Mouse (Mus musculus): ENCODE data around the gene Exosc8. TPM values are rescaled to one million over a fixed set of nuclear protein-coding genes. Genes with fewer than 3 reads are reported as not detected.
"Not testable (repeated sequence)": the region's sequence is repeated elsewhere in the genome, so short reads cannot be mapped to it uniquely, and the experiment has no call there.

The Exosc8 gene
- polyA plus RNA-seq, 1 experiment from 2014 or later = 100 TPM

DNA sequence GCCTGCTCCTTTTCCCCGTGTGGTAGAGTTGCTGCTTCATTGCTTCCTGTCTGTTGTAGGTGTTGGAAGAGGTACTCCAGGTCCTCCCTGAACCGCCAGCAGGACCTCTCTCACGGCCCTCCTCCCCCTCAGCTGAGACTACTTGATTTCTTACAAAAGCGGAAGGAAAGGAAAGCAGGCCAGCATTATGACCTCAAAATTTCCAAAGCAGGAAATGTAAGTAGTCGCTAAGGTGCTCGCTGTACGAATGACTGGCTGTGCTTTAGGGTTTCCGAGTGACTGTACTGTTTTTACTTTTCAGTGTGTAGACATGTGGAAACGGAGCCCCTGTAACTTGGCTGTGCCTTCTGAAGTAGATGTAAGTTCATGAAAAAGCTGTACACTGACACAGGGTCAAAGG lies 26.2 kb downstream of the Exosc8 start:
- Histone ChIP-seq H3K27ac (replicated peaks) (no peak overlapping the region), H3K36me3 (peaks cover 79% of the 10 kb centered on the region), H3K4me2 (replicated peaks) (no peak overlapping the region), H3K9me3 (replicated peaks) (no peaks in the 10 kb centered on the region), H3K9ac (no peak overlapping the region), H3K4me1 (no peaks in the 10 kb centered on the region), H3K27me3 (no peaks in the 10 kb centered on the region), H3K4me3 (replicated peaks) (no peak overlapping the region)
- ATAC-seq (ENCODE audit: insufficient number of reproducible peaks, low FRiP score, low TSS enrichment, low read depth) = no peak
- WGBS = 87% methylated on average over 9 of the region's 9 CpGs

DNA sequence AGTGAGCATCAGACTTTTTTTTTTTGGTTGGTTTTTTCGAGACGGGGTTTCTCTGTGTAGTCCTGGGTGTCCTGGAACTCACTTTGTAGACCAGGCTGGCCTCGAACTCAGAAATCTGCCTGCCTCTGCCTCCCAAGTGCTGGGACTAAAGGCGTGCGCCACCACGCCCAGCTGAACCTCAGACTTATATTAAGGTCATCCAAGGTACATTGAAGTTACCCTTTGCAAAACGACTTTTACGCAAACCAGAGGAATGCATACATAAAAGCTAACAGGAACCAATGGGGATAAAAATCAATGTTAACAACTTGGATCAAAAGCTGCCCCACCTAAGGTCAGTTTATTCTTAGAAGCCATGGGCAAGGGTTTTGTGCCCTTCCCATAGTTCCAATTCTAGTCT lies 31.1 kb downstream of the Exosc8 start:
- H3K4me3 ChIP-seq (replicated peaks); H3K4me2 ChIP-seq (replicated peaks); H3K27ac ChIP-seq (replicated peaks); H3K27me3 ChIP-seq; H3K4me1 ChIP-seq; ATAC-seq (ENCODE audit: insufficient number of reproducible peaks, low FRiP score, low TSS enrichment, low read depth); H3K9ac ChIP-seq; H3K9me3 ChIP-seq (replicated peaks): not testable (repeated sequence)
- H3K36me3 ChIP-seq = peaks cover 78% of the 10 kb centered on the region
- WGBS = 95% methylated on average over 8 of the region's 8 CpGs

DNA sequence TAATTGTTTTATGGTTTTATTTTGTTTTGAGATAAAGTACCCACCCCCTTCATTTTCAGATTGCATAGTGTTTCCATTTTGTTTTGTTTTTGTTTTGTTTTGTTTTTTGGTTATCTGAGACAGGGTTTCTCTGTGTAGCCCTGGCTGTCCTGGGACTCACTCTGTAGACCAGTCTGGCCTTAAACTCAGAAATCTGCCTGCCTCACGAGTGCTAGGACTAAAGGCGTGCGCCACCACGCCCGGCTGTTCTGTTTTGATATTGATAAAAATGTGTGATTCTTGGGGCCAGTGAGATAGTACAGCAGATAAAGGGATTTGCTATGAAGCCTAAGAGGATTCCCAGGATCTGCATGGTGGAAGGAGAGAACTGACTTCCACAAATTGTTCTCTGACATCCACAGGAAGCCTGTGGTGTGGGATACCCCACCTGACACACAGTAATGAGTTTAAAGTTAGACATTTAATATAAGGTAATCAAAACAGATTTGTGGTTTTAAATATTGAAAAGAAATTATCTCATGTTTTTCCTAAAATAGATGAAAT lies 35.4 kb downstream of the Exosc8 start:
- no peaks in the 10 kb centered on the region for H3K27me3 ChIP-seq
- peaks cover 68% of the 10 kb centered on the region for H3K36me3 ChIP-seq
- no peak for ATAC-seq (ENCODE audit: insufficient number of reproducible peaks, low FRiP score, low TSS enrichment, low read depth)
- 71% methylated on average over 5 of the region's 5 CpGs for WGBS
- H3K9ac ChIP-seq = no peak overlapping the region
- no peak overlapping the region for H3K27ac ChIP-seq (replicated peaks)
- no peaks in the 10 kb centered on the region for H3K4me1 ChIP-seq
- no peaks in the 10 kb centered on the region for H3K9me3 ChIP-seq (replicated peaks)
- no peak overlapping the region for H3K4me2 ChIP-seq (replicated peaks)
- H3K4me3 ChIP-seq (replicated peaks) = no peak overlapping the region

DNA sequence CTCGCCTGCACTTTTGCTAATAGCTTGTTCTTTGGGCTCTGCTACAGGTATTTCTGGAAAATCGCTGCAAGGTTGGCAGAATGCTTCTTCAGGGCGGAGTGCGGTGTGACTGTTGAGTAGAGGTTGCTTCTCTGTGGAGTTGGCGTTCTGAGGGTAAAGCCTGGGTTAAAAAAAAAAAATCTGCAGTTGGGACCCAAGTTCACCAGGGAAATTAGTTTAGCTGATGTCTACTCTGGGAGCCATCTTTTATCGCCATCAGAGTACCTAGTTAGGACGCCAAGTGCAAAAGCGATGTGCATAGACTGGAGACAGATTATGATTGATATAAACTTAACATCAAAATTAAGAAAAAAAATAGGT lies 42.2 kb downstream of the Exosc8 start:
- peaks cover 6% of the 10 kb centered on the region; the same call in 1 of the 2 replicates for H3K4me1 ChIP-seq
- H3K9ac ChIP-seq = peak overlapping the region; percentile 58
- no peaks in the 10 kb centered on the region for H3K27me3 ChIP-seq
- no peak for ATAC-seq (ENCODE audit: insufficient number of reproducible peaks, low FRiP score, low TSS enrichment, low read depth)
- WGBS = under 1% methylated on average over 8 of the region's 8 CpGs
- H3K4me3 ChIP-seq (replicated peaks) = peak overlapping the region; percentile 79
- H3K27ac ChIP-seq (replicated peaks) = peak overlapping the region; percentile 93
- H3K9me3 ChIP-seq (replicated peaks) = no peaks in the 10 kb centered on the region
- peak overlapping the region; percentile 75 for H3K4me2 ChIP-seq (replicated peaks)
- H3K36me3 ChIP-seq = peaks cover 23% of the 10 kb centered on the region; the same call in 1 of the 2 replicates

DNA sequence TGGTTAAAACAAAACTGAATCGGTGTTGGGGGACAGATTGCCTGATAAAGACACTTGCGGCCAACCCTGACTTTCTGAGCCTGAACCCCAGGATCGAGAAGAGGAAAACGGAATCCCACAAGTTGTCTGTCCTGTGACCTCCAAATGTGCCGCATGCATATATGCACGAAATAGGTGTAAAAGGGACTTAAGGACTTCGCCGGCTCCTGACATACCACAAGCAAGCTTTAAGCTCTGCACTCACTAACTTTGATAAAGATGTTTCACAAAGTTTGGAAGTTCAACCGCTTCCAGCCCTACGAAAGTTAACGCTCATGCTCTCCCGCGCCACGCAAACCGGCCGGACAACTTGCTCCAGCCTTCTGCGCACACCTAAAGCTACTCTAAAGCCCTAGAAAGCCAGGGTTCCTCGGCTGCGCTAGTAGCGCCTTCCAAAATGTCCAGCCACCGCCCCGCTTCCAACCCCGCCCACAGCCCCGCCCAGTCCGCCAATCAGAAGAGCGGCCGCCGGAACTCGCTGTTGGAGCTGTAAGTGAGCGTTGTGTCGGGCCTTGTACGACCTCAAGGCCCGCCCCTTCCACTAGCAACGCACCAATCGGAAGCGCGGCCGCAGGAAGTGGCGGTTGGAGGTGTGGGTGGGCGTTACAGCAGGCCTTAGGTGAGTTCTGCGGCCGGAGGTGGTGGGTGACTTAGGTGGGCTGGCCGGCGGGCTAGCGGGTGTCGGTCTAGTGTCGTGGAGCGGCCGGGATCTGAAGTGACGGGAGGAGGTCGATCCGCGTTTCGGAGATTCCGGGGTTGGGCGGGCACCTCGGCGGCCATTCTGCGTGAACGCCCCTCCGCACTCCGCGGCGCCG lies 42.8 kb downstream of the Exosc8 start, which contains the start of gene Supt20:
Gene Supt20 (plus strand): TSS at position 606 of the 854 bp plus-strand sequence.
- Histone ChIP-seq H3K27me3 (no peaks in the 10 kb centered on the region), H3K9ac (peak within 1 kb of the TSS; percentile 58), H3K4me1 (peaks cover 6% of the 10 kb centered on the region; the same call in 1 of the 2 replicates), H3K9me3 (replicated peaks) (no peaks in the 10 kb centered on the region), H3K4me2 (replicated peaks) (peak within 1 kb of the TSS; percentile 75), H3K27ac (replicated peaks) (peak within 1 kb of the TSS; percentile 93), H3K4me3 (replicated peaks) (peak within 1 kb of the TSS; percentile 79), H3K36me3 (peaks cover 17% of the 10 kb centered on the region; the same call in 1 of the 2 replicates)
- ATAC-seq (ENCODE audit: insufficient number of reproducible peaks, low FRiP score, low TSS enrichment, low read depth) = peak; percentile 99
- under 1% methylated on average over 65 of the region's 65 CpGs for WGBS

DNA sequence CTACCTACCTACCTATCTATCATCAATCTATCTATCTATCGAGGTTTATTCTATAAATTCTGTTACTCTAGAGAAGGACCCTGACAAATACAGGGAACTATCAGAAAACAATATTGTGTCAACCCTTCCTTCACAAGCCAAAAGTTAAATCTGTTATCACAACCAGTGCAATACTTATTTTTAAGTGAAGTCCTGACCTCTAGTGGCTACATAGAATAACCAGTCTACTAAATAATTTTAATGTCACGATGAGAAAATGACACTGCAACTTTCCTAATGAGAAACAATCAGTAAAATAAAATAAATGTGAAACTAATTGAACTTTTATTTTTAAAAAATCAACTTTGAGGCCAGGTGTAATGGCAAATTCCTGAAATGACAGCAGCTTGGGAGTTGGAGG lies 46.1 kb downstream of the Exosc8 start:
- Histone ChIP-seq H3K27ac (replicated peaks) (no peak overlapping the region), H3K9me3 (replicated peaks) (no peaks in the 10 kb centered on the region), H3K4me2 (replicated peaks) (no peak overlapping the region), H3K27me3 (no peaks in the 10 kb centered on the region), H3K9ac (no peak overlapping the region), H3K4me3 (replicated peaks) (no peak overlapping the region), H3K36me3 (no peaks in the 10 kb centered on the region), H3K4me1 (no peaks in the 10 kb centered on the region)
- 39% methylated on average over 2 of the region's 2 CpGs for WGBS
- ATAC-seq (ENCODE audit: insufficient number of reproducible peaks, low FRiP score, low TSS enrichment, low read depth) = no peak

DNA sequence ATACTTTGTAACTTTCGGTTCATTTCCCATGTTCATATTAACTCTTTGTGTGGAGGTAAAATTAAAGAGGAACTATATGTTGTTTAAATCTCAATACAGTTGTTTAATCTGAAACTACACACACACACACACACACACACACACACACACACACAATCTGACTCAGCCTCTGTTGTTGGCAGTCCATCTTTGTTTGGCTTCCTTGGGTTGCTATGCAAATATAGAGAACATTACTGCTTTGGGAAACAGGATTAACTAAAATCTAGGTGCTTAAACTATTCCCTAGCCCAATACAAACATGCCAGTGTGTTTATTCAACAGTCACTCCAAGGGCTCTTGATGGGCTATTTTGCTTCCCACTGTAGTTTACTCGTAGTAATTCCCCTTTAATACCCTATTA lies 47.9 kb downstream of the Exosc8 start:
- 53% methylated on average over 2 of the region's 2 CpGs for WGBS
- Histone ChIP-seq H3K27me3 (no peaks in the 10 kb centered on the region), H3K4me1 (no peaks in the 10 kb centered on the region), H3K9me3 (replicated peaks) (no peaks in the 10 kb centered on the region), H3K4me2 (replicated peaks) (no peak overlapping the region), H3K27ac (replicated peaks) (no peak overlapping the region), H3K36me3 (no peaks in the 10 kb centered on the region), H3K4me3 (replicated peaks) (no peak overlapping the region), H3K9ac (no peak overlapping the region)
- ATAC-seq (ENCODE audit: insufficient number of reproducible peaks, low FRiP score, low TSS enrichment, low read depth) = no peak

DNA sequence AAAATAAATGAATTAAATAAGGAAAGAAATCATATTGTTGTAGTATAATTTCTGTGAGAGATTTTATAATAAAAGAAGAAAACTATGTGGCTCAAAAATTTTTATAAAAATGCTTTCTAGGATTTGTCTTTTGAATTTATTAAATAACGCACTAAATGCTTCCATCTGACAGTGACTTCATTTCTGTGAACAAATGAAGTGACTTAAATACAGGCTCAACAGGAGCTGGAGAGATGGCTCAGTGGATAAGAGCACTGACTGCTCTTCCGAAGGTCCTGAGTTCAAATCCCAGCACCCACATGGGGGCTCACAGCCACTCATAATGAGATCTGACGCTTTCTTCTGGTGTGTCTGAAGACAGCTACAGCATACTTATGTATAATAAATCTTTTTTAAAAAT lies 50.0 kb downstream of the Exosc8 start:
- H3K36me3 ChIP-seq = no peaks in the 10 kb centered on the region
- 83% methylated on average over 3 of the region's 3 CpGs for WGBS
- no peak overlapping the region for H3K27ac ChIP-seq (replicated peaks)
- H3K4me1 ChIP-seq = no peaks in the 10 kb centered on the region
- no peak overlapping the region for H3K4me3 ChIP-seq (replicated peaks)
- no peak overlapping the region for H3K9ac ChIP-seq
- no peak for ATAC-seq (ENCODE audit: insufficient number of reproducible peaks, low FRiP score, low TSS enrichment, low read depth)
- H3K27me3 ChIP-seq = no peaks in the 10 kb centered on the region
- no peaks in the 10 kb centered on the region for H3K9me3 ChIP-seq (replicated peaks)
- no peak overlapping the region for H3K4me2 ChIP-seq (replicated peaks)

DNA sequence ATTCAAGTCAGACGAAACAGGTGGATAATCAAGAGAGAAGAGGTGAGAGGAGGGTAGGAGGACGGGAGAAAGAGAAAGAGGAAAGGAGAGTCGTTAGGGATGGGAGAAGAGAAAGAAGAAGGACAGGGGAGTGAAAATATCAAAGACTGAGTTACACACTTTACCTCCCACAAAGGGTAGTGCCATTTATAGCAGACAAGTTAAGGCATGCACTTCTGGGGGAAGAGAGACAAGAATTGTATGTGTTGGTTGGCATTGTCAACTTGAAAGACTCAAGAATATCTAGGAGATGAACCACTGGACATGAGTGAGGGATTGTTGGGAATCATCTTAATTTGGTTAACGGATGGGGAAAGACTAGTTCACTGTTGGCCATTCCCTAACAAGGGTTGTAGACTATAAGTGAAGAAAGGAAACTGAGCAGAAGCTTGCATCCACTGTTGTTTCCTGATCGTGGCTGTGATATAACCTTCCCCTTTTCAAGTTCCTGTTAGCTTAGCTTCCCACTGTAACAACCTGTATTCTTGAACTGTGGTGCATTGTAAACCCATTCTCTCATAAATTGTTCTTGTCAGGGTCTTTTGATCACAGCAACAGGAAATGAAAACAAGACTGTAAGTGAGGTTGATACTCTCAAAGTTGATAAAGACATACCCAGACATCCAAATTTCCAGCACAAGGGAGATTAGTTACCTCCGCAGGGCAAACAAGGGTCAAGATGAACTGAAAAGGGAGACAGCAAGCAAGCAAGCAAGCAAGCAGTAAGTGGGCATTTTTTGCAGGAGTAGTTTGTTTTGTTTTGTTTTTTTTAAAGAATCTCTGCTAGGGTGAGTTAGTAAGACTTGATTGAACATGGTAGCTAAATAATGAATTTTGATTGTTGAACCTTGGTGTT lies 53.6 kb downstream of the Exosc8 start:
- ATAC-seq (ENCODE audit: insufficient number of reproducible peaks, low FRiP score, low TSS enrichment, low read depth) = no peak
- no peak overlapping the region for H3K4me2 ChIP-seq (replicated peaks)
- 69% methylated on average over 6 of the region's 6 CpGs for WGBS

More for the DNA sequence above, 53.6 kb downstream of the Exosc8 start:
- Histone ChIP-seq H3K9ac (no peak overlapping the region), H3K27ac (replicated peaks) (no peak overlapping the region), H3K27me3 (no peaks in the 10 kb centered on the region), H3K9me3 (replicated peaks) (no peaks in the 10 kb centered on the region), H3K36me3 (no peaks in the 10 kb centered on the region), H3K4me3 (replicated peaks) (no peak overlapping the region), H3K4me1 (peaks cover 5% of the 10 kb centered on the region; the same call in 1 of the 2 replicates)

All from embryonic facial prominence, embryonic 15.5 days (tissue).